Mouse (Mus musculus): ENCODE measurements at regions not wholly inside any gene's neighbourhood (a gene's known extent, or its start where the extent isn't known, plus 50 kb on each side); places are given as distances from the start of the nearest gene placed in this dataset.

GRCm38 (mm10) chr13:53709062-53709461 is 236.2 kb upstream of the Msx2 start:
- DNase-seq (ENCODE audit: low read depth, low spot score) = no peak

DNA sequence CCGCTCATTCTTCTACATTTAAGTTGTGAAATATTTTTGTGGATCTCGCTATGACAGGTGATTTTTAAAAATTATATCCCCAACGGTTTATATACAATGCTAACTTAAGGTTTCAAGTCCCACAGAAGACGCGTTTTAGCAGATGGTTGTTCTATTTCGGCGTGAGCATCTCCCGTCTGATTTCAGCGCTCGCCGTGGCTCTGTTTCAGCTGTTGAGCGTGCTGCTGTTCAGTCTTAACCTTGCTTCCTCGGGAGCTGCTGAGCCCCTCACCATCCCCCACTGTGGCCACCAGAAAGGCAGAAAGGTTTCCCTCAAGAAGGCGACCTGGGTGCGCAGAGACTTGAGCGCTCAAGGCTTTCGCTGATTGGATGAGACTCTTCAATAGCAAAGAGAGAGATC is 234.7 kb upstream of the Msx2 start:
- DNase-seq (ENCODE audit: low read depth, low spot score) = no peak

DNA sequence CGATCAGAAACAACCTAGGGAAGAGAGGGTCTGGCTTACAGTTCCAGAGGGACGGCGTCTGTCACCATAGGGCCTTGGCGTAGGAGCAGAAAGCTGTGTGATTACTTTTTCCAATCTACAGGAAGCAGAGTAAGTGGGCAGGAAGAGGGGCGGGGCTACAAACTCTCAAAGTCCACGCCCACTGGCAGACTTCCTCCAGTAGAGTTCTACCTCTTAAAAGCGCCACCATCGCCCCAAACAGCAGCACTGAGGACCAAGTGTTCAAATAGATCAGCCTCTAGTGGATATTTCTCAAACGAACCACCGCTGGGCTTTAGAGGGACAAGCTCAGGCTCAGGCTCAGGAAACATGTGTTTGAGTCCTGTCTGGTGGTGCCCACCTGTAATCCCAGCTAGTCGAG is 231.2 kb upstream of the Msx2 start:
- no peak for DNase-seq (ENCODE audit: low read depth, low spot score)

DNA sequence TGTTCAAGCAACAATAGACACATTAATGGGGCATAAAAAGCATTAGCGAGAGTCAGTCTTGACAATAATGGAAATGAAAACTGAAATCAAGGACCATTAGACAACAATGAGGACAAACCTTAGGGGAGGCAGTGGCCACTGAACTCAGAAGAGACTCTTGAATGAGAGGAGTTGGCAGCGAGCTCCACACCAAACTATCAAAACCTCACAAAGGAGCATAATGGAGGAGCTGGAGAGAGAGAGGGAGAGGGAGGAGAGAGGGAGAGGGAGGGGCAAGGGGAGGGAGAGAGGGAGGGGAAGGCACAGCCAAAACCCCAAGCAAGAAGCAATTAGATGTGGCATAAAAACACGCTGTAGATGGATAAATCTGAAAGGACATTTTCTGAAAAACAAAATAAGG is 227.4 kb upstream of the Msx2 start:
- no peak for DNase-seq (ENCODE audit: low read depth, low spot score)

- DNase-seq (ENCODE audit: low read depth, low spot score) = no peak
Measured at GRCm38 (mm10) chr13:53697954-53698353, 225.1 kb upstream of the Msx2 start.

DNA sequence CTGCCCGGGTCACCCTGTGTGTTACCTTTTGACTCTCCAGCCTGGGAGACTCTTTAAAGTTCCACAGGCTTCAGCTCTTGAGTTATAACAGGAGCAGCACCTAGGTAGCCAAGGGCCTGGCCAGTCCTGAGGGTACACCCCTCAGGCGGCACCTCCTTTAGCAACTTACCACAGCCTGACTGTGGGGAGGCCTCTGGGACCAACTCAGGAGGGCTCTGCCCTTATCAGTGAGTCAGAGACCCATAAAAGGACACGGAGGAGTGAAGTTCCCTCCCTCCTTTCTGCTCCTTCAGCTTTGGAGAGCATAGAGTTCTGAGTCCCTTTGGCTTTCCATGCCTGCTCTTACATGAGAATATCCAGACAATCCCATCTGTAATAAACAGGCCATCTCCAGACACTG is 222.5 kb upstream of the Msx2 start:
- DNase-seq (ENCODE audit: low read depth, low spot score) = no peak

DNA sequence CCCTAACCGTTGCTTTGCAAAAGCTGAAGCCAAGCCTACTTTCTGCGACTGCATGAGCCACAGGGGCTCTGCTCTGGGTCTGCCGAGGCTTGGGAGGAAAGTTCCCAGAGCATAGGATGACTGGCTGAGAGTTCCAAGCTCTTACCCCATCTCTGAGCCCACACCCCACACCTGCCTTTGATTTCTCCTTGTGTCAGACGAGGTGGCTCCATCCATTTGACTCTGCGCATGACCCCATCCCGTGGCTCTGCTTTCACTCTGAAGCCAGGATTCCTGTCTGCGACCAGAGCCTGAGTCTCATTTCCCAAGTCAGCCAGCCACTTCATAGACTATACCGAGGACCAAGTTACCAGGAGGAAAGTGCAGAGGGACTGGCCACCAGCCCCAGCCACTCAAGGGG is 216.1 kb upstream of the Msx2 start:
- DNase-seq (ENCODE audit: low read depth, low spot score) = no peak

DNA sequence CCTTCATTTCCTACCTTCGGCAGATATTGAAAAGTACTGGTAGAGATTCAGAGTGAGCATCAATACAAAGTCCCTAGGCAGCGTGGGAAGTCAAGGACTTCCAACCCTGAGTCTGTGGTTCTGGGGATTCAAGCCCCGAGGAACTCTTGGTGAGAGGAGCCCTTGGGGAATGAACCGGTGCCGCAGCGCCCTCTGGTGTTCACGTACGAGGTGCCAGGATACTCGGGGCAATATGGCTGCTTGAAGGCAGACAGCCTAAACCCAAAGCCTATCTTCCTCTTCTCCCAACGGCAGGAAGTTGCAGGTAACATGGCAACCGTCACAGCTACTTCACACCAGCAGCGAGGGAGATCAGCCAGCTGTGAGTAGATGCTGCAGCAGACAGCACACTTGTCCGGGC is 215.6 kb upstream of the Msx2 start:
- DNase-seq (ENCODE audit: low read depth, low spot score) = peak; percentile 34

DNA sequence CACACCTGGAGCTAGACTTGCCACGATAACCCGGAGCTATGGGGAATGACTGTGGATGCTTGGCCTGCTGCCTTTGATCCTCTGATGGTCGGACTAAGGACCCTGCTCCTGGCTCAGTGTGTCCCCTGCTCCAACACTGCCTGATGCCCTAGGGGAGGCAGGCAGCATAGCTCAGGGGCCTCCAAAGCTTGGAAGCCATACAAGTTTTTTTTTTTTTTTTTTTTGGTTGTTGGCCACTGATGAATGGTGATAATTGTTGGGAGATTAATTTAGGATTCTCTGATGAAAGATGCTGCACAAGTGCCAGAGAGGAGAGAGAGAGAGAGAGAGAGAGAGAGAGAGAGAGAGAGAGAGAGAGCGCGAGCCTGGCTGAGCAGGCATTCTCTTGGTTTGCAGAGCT is 211.6 kb upstream of the Msx2 start:
- DNase-seq (ENCODE audit: low read depth, low spot score) = no peak

- no peak for DNase-seq (ENCODE audit: low read depth, low spot score)
Measured at GRCm38 (mm10) chr13:53677187-53677586, 204.3 kb upstream of the Msx2 start.

DNA sequence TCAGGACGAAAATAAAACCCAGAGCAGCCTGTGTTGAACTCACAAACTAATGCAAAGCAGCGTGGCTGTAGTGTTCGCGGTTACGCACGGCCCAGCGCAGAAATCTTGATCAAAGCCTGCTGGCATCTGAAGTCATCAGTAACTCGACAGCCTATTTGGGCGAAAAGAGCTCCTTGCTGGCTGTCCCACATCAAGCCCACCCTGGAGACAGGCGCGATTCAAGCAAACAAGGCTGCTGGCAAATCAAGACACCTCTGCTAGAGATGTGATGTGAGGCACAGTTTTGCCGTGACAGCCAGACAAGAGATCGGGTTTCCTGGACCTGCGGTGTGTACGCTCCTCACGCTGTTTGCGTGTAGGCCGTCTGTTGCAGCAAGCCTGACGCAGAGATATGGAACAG is 197.5 kb upstream of the Msx2 start:
- DNase-seq (ENCODE audit: low read depth, low spot score) = no peak

- DNase-seq (ENCODE audit: low read depth, low spot score) = no peak
Measured at GRCm38 (mm10) chr13:53667518-53667917, 194.6 kb upstream of the Msx2 start.

GRCm38 (mm10) chr13:53665592-53665991 is 192.7 kb upstream of the Msx2 start:
- no peak for DNase-seq (ENCODE audit: low read depth, low spot score)

DNA sequence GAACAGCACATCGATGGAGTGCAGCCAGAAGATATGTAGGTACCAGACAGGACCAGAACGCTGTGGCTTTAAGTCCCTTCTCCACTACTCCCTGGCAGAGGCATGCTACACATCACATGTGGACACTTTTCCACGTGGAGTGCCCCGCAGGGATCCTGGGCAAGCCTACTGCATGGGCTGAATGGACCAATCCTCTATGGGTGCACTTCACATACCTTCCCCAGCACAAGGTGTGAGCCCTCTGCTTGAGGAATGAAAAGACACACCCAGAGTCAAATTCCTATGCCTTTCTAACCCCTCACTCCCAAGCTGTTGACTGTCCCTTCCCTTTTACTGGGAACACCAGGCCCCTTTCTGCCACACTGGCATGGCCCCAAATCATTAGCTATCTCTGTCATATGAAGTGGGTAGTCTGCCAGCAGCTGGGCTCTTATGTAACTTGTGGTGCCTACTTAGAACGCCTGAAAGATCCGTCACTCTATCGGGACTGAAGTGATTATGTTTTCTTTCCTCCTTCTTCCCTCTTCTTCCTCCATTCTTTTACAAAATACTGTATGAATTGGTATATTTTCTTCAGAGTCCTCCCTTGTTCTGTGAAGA is 191.9 kb upstream of the Msx2 start:
- DNase-seq (ENCODE audit: low read depth, low spot score) = no peak

- DNase-seq (ENCODE audit: low read depth, low spot score) = no peak
Measured at GRCm38 (mm10) chr13:53652826-53653225, 180.0 kb upstream of the Msx2 start.

DNA sequence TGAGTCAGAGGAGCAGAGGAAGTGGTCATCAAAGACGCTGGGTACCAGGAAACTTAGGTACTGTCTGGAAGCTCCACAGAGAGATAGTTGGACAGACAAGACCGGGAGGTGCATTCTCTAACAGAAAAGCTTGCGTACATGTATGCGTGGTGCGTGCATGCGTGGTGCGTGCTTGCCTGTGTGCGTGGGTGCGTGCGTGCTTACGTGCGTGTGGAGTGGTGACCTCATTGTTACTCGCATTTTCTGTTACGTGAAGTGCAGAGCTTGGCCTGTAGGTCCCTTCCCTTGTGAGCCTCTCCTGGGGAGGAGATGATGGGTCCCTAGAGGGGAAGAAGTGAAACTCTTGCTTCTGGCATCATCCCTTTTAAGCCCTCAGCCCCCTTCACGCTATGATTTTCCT is 175.5 kb upstream of the Msx2 start:
- DNase-seq (ENCODE audit: low read depth, low spot score) = no peak

GRCm38 (mm10) chr13:53642557-53642956 is 169.7 kb upstream of the Msx2 start:
- DNase-seq (ENCODE audit: low read depth, low spot score) = no peak

- no peak for DNase-seq (ENCODE audit: low read depth, low spot score)
Measured at GRCm38 (mm10) chr13:53639584-53639983, 166.7 kb upstream of the Msx2 start.

- no peak for DNase-seq (ENCODE audit: low read depth, low spot score)
Measured at GRCm38 (mm10) chr13:53639115-53639514, 166.2 kb upstream of the Msx2 start.

DNA sequence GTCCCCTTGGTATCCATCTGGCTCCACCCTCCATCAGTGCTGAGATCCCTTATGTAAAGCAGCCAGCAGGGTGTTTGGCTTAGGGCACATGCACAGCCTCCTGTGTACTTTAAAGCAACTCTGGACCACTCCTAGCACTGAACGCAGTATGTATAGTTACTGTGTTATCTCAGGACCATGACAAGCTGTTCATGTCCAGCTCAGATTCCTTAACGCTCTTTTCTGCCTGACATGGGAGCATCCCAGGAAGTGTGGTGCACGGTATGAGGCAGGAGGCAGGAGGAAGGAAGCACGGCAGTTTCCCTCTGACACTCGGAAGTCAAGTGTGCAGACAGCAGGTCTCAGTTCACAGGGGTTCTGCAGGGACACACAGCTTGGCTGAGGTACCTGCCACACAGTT is 163.1 kb upstream of the Msx2 start:
- no peak for DNase-seq (ENCODE audit: low read depth, low spot score)

DNA sequence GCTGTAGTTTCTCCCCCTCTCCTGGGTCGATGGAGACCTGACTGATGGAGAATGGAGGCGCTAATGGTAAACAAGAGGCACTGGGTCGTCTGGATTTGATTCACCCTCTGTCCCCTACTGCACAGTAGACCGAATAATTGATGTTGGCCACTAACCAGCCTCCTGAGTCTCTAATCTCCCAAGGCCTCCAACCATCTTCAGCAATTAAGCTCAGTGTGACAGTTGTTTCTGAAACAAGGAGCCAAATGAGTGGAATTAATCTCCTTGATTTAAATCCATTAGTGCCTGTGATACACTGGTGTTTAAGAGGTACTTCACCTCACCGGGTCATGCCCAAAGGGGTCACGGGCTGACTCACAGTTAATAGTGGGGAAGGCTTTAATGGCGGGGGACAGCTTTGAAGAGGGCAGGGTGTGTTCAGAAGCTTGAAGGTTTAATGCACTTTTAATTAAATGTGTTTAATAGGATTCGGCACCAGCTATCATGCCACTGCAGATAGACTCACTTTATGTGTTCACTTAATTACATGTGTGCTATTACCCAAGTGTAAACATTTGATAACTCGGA is 161.8 kb upstream of the Msx2 start:
- DNase-seq (ENCODE audit: low read depth, low spot score) = no peak

- DNase-seq (ENCODE audit: low read depth, low spot score) = no peak
Measured at GRCm38 (mm10) chr13:53598050-53598449, 125.2 kb upstream of the Msx2 start.

DNA sequence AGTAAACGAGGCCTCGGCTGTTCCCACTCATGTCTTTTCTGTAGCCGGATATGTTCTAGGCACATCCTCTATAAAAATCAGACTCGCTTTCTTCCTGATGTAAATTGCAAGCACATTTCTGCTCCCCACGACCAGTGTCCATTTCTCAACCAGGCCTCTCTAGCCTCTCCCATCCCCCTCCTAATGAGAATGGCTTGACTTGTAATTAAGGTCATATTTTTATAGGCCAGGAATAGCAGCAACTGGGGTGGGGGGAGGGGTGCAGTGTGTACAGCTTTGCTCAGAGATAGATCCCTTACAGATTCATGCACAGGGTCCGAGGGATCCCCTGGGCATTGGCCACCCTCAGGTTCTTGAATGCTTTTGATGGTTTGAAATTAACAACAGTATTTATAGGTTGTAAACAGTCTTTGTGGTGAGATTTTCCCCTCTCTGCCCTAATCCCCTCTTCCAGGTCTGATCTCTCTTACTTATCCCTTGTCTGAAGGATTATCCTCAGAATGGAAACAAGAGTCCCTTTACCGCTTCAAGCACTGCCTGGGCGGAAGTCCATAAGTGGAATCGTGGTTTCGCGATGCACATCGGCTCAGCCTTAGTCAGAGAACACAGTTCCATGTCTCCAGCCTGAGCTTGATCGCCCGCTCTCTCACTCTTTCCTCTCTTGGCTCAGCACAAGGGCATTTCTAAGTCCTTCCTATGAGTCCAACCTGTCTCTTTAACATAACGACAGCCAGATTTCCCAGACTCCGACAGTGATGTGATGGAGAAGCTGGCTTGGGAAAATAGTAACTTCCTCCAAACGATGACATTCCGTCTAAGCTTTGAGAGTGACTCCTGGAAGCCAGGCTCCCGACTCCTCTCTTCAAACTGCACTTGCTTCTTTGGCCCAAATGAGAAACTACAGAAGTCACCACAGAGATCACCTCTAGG is 124.3 kb upstream of the Msx2 start:
- no peak for DNase-seq (ENCODE audit: low read depth, low spot score)

All from telencephalon, adult 2 months (tissue).